Mouse (Mus musculus) midbrain, embryonic 10.5 days (tissue): Measurements from ENCODE around the gene Ppp1r16b. TPM values are rescaled to one million over a fixed set of nuclear protein-coding genes. Genes with fewer than 3 reads are reported as not detected.

Experiments
- DNase-seq: peaks from one replicate; pipeline ENCODE4 v3.0.0-alpha.2; 2017; ENCODE audit warnings: low spot score
- H3K27ac ChIP-seq: fragments of 300-500 bp; sonication (generic); replicated peaks from 2 replicates; pipeline ENCODE4 v1.5.1; 2016; ENCODE audit warnings: mild to moderate bottlenecking
- H3K27me3 ChIP-seq: fragments of 300-500 bp; sonication (generic); 2 replicates; pipeline ENCODE4 v1.6.1; 2016; ENCODE audit warnings: low read depth, mild to moderate bottlenecking; ENCODE audit not compliant: poor library complexity, severe bottlenecking
- H3K36me3 ChIP-seq: fragments of 300-500 bp; sonication (generic); 2 replicates; pipeline ENCODE4 v1.6.1; 2016; ENCODE audit warnings: mild to moderate bottlenecking, moderate library complexity
- H3K4me1 ChIP-seq: fragments of 300-500 bp; sonication (generic); 2 replicates; pipeline ENCODE4 v1.6.1; 2016
- H3K4me3 ChIP-seq: fragments of 300-500 bp; sonication (generic); 2 replicates; pipeline ENCODE4 v1.5.1; 2016; ENCODE audit warnings: mild to moderate bottlenecking, moderate library complexity
- H3K9me3 ChIP-seq: fragments of 300-500 bp; sonication (generic); replicated peaks from 2 replicates; pipeline ENCODE4 v1.6.1; 2016; ENCODE audit warnings: mild to moderate bottlenecking
- WGBS: fragments of 180-500 bp; shearing (Covaris S2); methylation state at CpG from one replicate; pipeline ENCODE4 v1.1.7; 2016; 5-methylcytosine and 5-hydroxymethylcytosine counted together
- polyA plus RNA-seq: library from polyadenylated mRNA; unstranded; fragments of >200 nt; fragmentation: Nextera tagmentation; extraction: Ambion mirVana; gene quantifications from 2 replicates; pipeline ENCODE4 v1.2.1, GENCODE M21; 2016

Ppp1r16b gene
- polyA plus RNA-seq = 3.6 and 3.7 TPM in 2 replicates

DNA sequence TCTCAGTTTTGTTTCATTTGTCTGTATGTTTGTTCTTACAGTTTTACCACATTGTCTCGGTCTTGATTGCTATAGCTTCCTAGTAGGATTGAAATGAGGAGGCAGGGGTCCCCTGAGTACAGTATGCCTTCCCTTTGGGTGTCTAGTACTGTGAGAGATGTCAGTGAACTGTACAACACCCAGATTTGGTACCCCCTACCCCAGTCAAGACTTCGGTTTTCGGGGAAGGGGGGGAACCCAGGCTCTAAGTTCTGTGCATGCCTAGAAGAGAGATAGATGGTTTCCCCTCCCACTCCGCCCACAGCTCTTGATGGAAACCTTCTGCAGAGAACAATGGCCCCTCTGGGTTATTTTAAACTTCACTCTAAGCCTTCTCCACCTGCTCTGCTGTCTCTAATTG lies at the start of gene Ppp1r16b:
Gene Ppp1r16b, plus strand, starts transcription at position 301 of the 400 bp plus-strand sequence.
- Histone ChIP-seq H3K4me3 (no peak within 1 kb of the TSS), H3K27ac (peak within 1 kb of the TSS; percentile 80), H3K4me1 (peaks cover 51% of the 10 kb centered on the region), H3K9me3 (no peaks in the 10 kb centered on the region), H3K27me3 (peaks cover 50% of the 10 kb centered on the region), H3K36me3 (no peaks in the 10 kb centered on the region)
- DNase-seq = no peak
- WGBS = 85% methylated on average over 4 of the region's 4 CpGs

DNA sequence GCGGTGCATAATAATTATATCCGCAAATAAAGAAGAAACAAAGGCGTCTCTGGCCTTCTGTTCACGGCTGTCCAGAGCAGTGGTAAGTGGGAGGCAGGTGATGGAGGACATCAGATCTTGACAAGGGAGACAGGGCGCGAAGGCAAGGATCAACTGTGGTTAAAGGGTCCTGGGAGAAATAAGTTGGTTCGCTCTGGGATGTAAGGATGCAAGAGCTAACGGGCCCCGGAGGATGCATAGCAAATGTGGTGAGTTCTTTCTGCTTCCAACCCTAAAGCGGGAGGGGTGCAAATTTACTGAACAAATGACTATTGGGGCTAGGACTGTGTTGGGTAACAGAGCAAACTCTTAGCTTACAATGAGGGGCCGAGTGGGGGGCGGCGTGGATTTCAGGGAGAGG lies 49.5 kb upstream of the Ppp1r16b start:
- Histone ChIP-seq H3K4me3 (peak overlapping the region; percentile 40; the same call in 1 of the 2 replicates), H3K27ac (no peak overlapping the region), H3K36me3 (no peaks in the 10 kb centered on the region), H3K4me1 (peaks cover 44% of the 10 kb centered on the region), H3K9me3 (no peaks in the 10 kb centered on the region), H3K27me3 (peaks cover 100% of the 10 kb centered on the region)
- DNase-seq = peak; percentile 23
- 3% methylated on average over 13 of the region's 13 CpGs for WGBS

DNA sequence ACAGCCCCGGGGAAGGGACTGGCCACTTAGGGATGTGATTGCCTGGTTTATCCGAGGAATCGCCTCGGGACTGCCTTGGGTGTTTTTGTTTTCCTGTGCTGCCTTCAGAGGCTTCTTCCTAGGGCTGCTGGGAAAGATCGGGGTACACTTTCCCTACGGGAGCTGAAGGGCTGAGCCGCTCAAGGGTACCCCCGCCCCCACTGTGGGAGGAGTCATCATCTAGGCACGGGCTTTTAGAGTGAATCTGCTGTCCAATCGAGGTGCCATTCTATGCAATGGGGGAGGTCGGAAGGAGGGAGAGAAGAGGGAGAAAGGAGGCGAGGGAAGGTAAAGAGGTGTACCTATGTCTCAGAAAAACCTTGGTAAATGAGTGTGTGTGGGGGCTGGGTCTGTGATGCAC lies 48.9 kb upstream of the Ppp1r16b start:
- Histone ChIP-seq H3K4me1 (peaks cover 38% of the 10 kb centered on the region), H3K27me3 (peaks cover 100% of the 10 kb centered on the region), H3K4me3 (peak overlapping the region; percentile 40), H3K36me3 (no peaks in the 10 kb centered on the region), H3K27ac (no peak overlapping the region), H3K9me3 (no peaks in the 10 kb centered on the region)
- WGBS = 1% methylated on average over 12 of the region's 12 CpGs
- DNase-seq = peak; percentile 37

DNA sequence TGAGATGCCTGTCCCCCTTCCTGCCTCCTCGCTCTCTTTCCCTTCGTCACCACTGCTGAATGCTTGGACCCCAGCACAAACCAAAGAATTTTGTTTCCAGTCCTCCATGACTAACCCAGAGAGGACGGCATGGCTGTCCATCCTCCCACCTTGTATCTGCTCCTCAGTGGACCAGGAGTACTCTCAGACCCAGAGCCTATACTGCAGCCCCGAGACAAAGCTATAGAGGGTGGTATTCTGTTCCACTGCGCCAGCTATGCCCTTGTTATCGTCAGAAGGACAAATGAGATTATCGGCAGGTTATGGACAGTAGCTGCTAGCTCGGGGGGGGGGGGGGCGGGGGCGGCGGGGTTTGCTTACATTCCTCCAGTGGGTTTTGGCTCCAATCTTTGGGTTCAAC lies 48.4 kb upstream of the Ppp1r16b start:
- Histone ChIP-seq H3K4me3 (0 out of 2 replicates have a peak overlapping the region, but pooled peaks have one; percentile 40), H3K27me3 (peaks cover 100% of the 10 kb centered on the region), H3K9me3 (no peaks in the 10 kb centered on the region), H3K36me3 (no peaks in the 10 kb centered on the region), H3K4me1 (peaks cover 34% of the 10 kb centered on the region), H3K27ac (no peak overlapping the region)
- no peak for DNase-seq
- WGBS = 10% methylated on average over 11 of the region's 11 CpGs

DNA sequence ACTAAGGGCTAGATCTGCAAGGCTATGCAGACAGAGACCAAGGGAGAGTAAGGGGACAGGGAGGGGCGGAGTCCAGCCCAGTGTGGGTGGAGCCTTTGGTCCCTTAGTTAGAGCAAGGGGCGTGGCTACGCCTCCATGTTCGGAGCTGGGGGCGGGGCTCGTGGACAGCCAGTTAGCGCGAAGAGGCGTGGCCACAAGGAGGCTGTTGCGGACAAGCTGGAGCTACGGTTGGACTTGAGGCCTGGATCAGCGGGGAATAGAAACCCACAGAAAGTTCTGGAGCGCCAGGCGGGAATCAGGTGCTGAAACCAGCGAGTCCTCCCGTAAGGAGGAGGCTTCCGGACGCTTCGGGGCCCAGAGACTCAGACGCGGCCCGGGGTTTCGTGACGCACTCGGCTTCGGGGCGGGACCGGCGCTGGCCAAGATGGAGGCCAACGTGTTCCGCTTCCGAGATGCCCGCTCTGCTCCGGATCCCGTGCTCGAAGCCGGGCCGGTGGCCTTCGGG lies 40.4 kb upstream of the Ppp1r16b start, which contains the start of gene Actr5:
Gene Actr5, plus strand, starts transcription at position 171 of the 505 bp plus-strand sequence.
- Histone ChIP-seq H3K27me3 (peaks cover 32% of the 10 kb centered on the region), H3K36me3 (peaks cover 35% of the 10 kb centered on the region), H3K9me3 (no peaks in the 10 kb centered on the region), H3K4me1 (peaks cover 17% of the 10 kb centered on the region), H3K27ac (peak within 1 kb of the TSS; percentile 94), H3K4me3 (peak within 1 kb of the TSS; percentile 91)
- under 1% methylated on average over 39 of the region's 39 CpGs for WGBS
- peak; percentile 98 for DNase-seq

DNA sequence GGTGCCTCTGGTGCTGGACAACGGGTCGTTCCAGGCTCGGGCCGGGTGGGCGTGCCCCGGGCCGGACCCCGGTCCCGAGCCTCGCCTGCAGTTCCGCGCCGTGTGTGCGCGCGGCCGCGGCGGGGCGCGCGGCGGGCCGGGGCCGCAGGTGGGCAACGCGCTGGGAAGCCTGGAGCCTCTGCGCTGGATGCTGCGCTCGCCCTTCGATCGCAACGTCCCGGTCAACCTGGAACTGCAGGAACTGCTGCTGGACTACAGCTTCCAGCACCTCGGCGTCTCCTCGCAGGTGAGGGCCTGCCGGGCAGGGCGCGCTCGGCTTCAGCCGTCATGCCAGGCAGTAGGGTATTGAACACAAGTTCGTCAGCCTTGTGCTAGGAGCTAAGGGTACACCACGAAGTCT lies 40.0 kb upstream of the Ppp1r16b start:
- no peak for DNase-seq

DNA sequence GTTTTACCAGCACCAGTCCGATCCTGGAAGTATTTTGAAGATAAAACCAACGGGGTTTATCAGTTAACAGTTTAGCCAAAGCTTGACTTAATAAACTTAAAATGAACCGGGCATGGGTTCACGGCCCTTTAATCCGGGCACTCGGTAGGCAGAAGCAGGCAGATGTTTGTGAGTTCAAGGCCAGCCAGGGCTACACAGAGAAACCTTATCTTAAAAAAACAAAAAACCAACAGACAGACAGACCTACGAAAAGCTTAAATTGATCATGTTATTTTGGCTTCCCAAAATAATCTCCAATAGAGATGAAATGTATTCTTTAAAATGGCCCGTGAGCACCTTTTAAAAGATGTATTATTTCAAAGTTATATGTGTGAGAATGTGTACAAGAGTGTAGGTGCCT lies 39.5 kb upstream of the Ppp1r16b start:
- peak overlapping the region; percentile 91 for H3K4me3 ChIP-seq
- DNase-seq = no peak
- peaks cover 17% of the 10 kb centered on the region for H3K4me1 ChIP-seq
- WGBS = 43% methylated on average over 8 of the region's 8 CpGs
- H3K27me3 ChIP-seq = peaks cover 22% of the 10 kb centered on the region
- H3K9me3 ChIP-seq = no peaks in the 10 kb centered on the region
- H3K27ac ChIP-seq = peak overlapping the region; percentile 94
- peaks cover 44% of the 10 kb centered on the region for H3K36me3 ChIP-seq

More for the DNA sequence above, 40.0 kb upstream of the Ppp1r16b start:
- peaks cover 27% of the 10 kb centered on the region for H3K27me3 ChIP-seq
- H3K9me3 ChIP-seq = no peaks in the 10 kb centered on the region
- H3K4me3 ChIP-seq = peak overlapping the region; percentile 91
- peaks cover 40% of the 10 kb centered on the region for H3K36me3 ChIP-seq
- H3K27ac ChIP-seq = peak overlapping the region; percentile 94
- WGBS = under 1% methylated on average over 44 of the region's 44 CpGs
- peaks cover 17% of the 10 kb centered on the region for H3K4me1 ChIP-seq

DNA sequence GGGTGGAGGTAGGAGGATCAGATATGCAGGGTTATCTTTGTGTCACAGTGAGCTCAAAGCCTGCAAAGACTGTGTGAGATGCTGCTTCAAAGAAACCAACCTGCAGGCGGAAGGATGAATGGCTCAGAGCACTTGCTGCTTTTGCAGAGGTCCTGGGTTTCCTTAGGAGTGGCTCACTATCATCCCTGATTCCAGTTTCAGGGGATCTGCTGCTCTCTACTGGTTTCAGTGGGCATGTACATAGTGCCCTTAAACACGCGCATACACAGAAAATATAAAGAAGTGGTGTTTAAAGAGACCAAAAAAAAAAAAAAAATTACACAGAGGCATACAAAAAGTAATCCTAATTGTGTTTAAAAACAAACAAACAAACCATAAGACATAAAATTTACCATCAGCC lies 36.3 kb upstream of the Ppp1r16b start:
- Histone ChIP-seq H3K27ac (no peak overlapping the region), H3K9me3 (no peaks in the 10 kb centered on the region), H3K4me1 (peaks cover 17% of the 10 kb centered on the region), H3K36me3 (peaks cover 76% of the 10 kb centered on the region), H3K27me3 (no peaks in the 10 kb centered on the region), H3K4me3 (no peak overlapping the region)
- 68% methylated on average over 3 of the region's 3 CpGs for whole genome bisulfite sequencing
- DNase-seq = no peak

DNA sequence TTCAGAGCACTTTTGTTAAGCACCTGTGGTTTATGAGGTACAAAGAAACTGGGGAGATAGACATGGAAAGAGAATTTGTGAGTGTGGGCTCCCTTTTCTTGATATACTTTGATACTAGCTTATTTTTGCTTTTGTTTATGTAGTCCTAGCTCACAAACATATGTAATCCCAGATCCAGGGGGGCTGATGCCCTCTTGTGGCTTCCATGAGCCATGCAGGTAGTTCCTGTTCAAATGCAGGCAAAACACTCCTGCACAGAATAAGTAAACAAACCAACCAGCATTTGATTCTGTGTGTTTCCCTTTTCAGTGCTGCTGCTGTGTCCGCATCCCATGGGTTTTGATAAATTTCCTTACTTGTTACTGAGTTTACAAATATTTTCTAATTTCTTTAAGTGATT lies 35.8 kb upstream of the Ppp1r16b start:
- Histone ChIP-seq H3K27me3 (no peaks in the 10 kb centered on the region), H3K9me3 (no peaks in the 10 kb centered on the region), H3K4me1 (peaks cover 17% of the 10 kb centered on the region), H3K36me3 (peaks cover 79% of the 10 kb centered on the region), H3K27ac (no peak overlapping the region), H3K4me3 (no peak overlapping the region)
- WGBS = 92% methylated on average over 1 of the region's 1 CpGs
- peak; percentile 36 for DNase-seq

DNA sequence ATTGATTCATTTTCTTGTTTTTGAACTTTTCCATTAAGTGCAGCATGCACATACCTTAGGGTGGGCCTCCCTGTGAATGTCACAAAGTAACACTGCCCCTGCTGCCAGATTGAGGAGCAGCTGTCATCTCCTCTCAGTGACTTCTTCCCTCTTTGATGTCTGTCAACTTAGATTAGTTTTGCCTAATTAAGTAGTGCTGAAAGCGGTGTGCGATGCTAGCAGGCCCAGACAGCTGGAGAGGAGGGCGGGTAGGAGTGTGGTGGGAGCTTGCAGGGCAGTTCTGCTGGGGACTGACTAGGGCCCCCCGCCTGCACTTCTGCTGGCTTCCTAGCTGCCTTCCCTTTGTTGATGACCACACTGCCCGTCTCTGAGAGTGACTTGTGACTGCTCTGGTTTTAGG lies 33.3 kb upstream of the Ppp1r16b start:
- 88% methylated on average over 5 of the region's 5 CpGs for WGBS
- H3K36me3 ChIP-seq = peaks cover 97% of the 10 kb centered on the region
- H3K9me3 ChIP-seq = no peaks in the 10 kb centered on the region
- DNase-seq = no peak
- no peak overlapping the region for H3K27ac ChIP-seq
- H3K27me3 ChIP-seq = no peaks in the 10 kb centered on the region
- H3K4me1 ChIP-seq = peaks cover under 1% of the 10 kb centered on the region; the same call in 1 of the 2 replicates
- no peak overlapping the region for H3K4me3 ChIP-seq

DNA sequence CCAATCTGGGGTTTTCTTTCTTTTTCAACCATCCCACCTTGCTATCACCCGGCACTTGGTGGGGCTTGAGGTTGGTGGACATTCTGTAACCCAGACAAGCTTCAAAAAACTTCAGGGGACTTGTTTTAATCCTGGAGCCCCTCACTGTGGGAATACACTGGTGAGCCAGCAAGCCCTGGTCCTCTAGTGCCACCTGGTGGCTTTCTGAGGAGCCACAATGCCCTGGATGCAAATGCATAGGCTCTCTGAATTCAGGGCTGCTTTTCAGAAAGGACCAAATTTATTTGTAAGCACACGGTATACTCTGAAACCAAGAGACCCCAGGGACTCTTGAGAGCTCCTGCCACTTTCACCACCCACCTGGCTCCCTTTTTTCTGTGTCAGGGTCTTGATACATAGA lies 23.3 kb upstream of the Ppp1r16b start:
- Histone ChIP-seq H3K4me3 (no peak overlapping the region), H3K4me1 (no peaks in the 10 kb centered on the region), H3K27ac (no peak overlapping the region), H3K36me3 (peaks cover 44% of the 10 kb centered on the region), H3K27me3 (no peaks in the 10 kb centered on the region), H3K9me3 (no peaks in the 10 kb centered on the region)
- DNase-seq = peak; percentile 67
- WGBS = 16% methylated on average over 2 of the region's 2 CpGs

DNA sequence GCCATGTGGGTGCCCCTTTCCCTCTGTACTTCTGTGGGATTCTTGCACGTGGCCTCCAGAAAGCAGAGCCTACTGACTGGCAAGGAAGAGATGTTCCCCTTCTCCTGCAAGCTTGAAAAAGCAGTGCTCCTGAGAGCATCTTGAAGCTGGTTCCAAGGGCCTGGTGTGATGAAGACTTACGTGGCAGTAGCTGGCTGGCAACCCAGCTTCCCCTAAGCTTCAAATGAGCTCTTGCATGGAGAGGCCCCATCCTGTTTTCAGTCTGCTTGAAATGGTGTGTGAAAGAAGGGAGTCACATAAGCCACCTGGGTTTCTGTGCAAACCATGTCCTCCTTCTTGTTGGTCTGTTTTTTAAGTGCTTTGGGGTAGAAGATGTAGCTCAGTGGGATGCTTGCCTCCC lies 22.6 kb upstream of the Ppp1r16b start:
- WGBS = 94% methylated on average over 2 of the region's 2 CpGs
- H3K27ac ChIP-seq = no peak overlapping the region
- no peaks in the 10 kb centered on the region for H3K27me3 ChIP-seq
- H3K9me3 ChIP-seq = no peaks in the 10 kb centered on the region
- peaks cover 37% of the 10 kb centered on the region for H3K36me3 ChIP-seq
- H3K4me1 ChIP-seq = no peaks in the 10 kb centered on the region
- H3K4me3 ChIP-seq = no peak overlapping the region
- no peak for DNase-seq

DNA sequence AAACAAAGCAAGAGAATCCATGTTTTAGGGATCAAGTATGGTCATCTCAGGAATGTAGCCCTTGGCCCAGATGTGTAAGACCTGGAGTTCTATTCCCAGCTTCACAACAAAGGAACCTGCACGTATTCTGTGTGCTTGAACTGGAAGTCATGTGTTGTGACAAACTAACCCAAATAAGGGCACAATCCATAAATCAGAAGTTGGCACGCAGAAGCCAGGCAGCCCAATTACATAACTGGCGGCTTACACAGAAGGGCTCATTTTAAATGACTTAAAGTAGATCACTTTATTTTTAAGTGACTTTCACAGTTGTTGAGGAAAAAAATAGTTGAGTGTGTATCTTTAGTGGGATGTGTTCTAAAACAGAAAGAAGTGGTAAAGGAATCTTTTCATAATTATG lies 21.4 kb upstream of the Ppp1r16b start:
- no peak overlapping the region for H3K27ac ChIP-seq
- DNase-seq = no peak
- H3K36me3 ChIP-seq = peaks cover 25% of the 10 kb centered on the region
- H3K27me3 ChIP-seq = no peaks in the 10 kb centered on the region
- H3K9me3 ChIP-seq = no peaks in the 10 kb centered on the region
- H3K4me3 ChIP-seq = no peak overlapping the region
- H3K4me1 ChIP-seq = no peaks in the 10 kb centered on the region
- WGBS = 93% methylated on average over 3 of the region's 3 CpGs
